Mouse (Mus musculus) lung, postnatal 0 days (tissue): ENCODE measurements around the gene Mtss1l.

Experiments
- CTCF ChIP-seq: IDR thresholded peaks from 2 replicates; pipeline ENCODE4 v1.5.1; 2016; ENCODE audit warnings: antibody characterized with exemption, mild to moderate bottlenecking
- EP300 ChIP-seq: IDR thresholded peaks from 2 replicates; pipeline ENCODE4 v1.6.1; 2016; ENCODE audit warnings: antibody characterized with exemption, mild to moderate bottlenecking, control low read depth

- no peak for TF ChIP-seq EP300
- TF ChIP-seq CTCF: peak; percentile 64
Observed at GRCm38 (mm10) chr8:110711271-110711934, 9.9 kb upstream of the Mtss1l start.
